Mouse (Mus musculus): ENCODE measurements around the gene Cacna1g. TPM values are rescaled to one million over a fixed set of nuclear protein-coding genes. Genes with fewer than 3 reads are reported as not detected.

Gene Cacna1g
- polyA plus RNA-seq, 1 experiment from 2014 or later, result 6.6 TPM

DNA sequence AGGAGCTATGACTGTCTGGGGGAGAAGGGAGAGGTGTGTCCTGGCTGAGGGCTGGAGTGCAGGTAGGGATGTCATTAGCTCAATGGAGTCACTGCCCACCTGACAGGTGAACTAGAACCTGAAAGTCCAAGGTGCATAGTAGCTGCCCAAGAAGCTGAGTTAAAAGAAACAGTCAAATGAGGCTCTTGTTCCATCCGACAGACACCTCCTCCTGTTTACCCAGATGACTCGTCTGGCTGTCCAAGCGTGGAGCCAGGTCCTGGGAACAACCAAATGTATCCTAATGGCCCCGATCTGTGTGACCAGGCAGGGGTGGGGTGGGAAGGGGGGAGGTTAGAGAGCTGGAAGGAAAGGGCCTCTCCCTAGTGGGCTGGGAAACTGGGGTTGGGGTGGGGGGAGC is 28.7 kb downstream of the Cacna1g start:
- 34% methylated on average over 4 of the region's 4 CpGs for WGBS
- Histone ChIP-seq H3K9me3 (ENCODE audit: control insufficient read depth, low read length) (no peaks in the 10 kb centered on the region), H3K4me1 (replicated peaks; ENCODE audit: control insufficient read depth, insufficient read depth, low read length) (peaks cover 8% of the 10 kb centered on the region), H3K27me3 (ENCODE audit: control insufficient read depth, insufficient read depth, low read depth, low read length) (no peaks in the 10 kb centered on the region), H3K4me3 (ENCODE audit: low read length) (no peak overlapping the region), H3K9ac (ENCODE audit: low read length) (no peak overlapping the region), H3K27ac (ENCODE audit: low read length) (no peak overlapping the region), H3K4me2 (ENCODE audit: low read depth, low read length) (no peak overlapping the region), H3K36me3 (ENCODE audit: control insufficient read depth, insufficient read depth, low read length) (no peaks in the 10 kb centered on the region)
- ATAC-seq (ENCODE audit: low read depth), result no peak

GRCm38 (mm10) chr11:94444829-94445228 is 29.2 kb downstream of the Cacna1g start:
- H3K9ac ChIP-seq (ENCODE audit: low read length), result no peak overlapping the region
- no peak for ATAC-seq (ENCODE audit: low read depth)
- no peaks in the 10 kb centered on the region for H3K36me3 ChIP-seq (ENCODE audit: control insufficient read depth, insufficient read depth, low read length)
- no peaks in the 10 kb centered on the region for H3K9me3 ChIP-seq (ENCODE audit: control insufficient read depth, low read length)
- peaks cover 4% of the 10 kb centered on the region for H3K4me1 ChIP-seq (replicated peaks; ENCODE audit: control insufficient read depth, insufficient read depth, low read length)
- no peak overlapping the region for H3K4me3 ChIP-seq (ENCODE audit: low read length)
- no peak overlapping the region for H3K27ac ChIP-seq (ENCODE audit: low read length)
- H3K27me3 ChIP-seq (ENCODE audit: control insufficient read depth, insufficient read depth, low read depth, low read length), result no peaks in the 10 kb centered on the region
- no peak overlapping the region for H3K4me2 ChIP-seq (ENCODE audit: low read depth, low read length)
- 63% methylated on average over 5 of the region's 5 CpGs for WGBS

GRCm38 (mm10) chr11:94441752-94442151 is 32.2 kb downstream of the Cacna1g start:
- WGBS, result 67% methylated on average over 9 of the region's 9 CpGs
- H3K27me3 ChIP-seq (ENCODE audit: control insufficient read depth, insufficient read depth, low read depth, low read length), result no peaks in the 10 kb centered on the region
- H3K9me3 ChIP-seq (ENCODE audit: control insufficient read depth, low read length), result no peaks in the 10 kb centered on the region
- no peak overlapping the region for H3K4me2 ChIP-seq (ENCODE audit: low read depth, low read length)
- H3K4me3 ChIP-seq (ENCODE audit: low read length), result no peak overlapping the region
- no peak for ATAC-seq (ENCODE audit: low read depth)
- no peak overlapping the region for H3K9ac ChIP-seq (ENCODE audit: low read length)
- H3K27ac ChIP-seq (ENCODE audit: low read length), result no peak overlapping the region
- no peaks in the 10 kb centered on the region for H3K4me1 ChIP-seq (replicated peaks; ENCODE audit: control insufficient read depth, insufficient read depth, low read length)
- no peaks in the 10 kb centered on the region for H3K36me3 ChIP-seq (ENCODE audit: control insufficient read depth, insufficient read depth, low read length)

GRCm38 (mm10) chr11:94441122-94441521 is 32.9 kb downstream of the Cacna1g start:
- Histone ChIP-seq H3K27ac (ENCODE audit: low read length) (no peak overlapping the region), H3K4me1 (replicated peaks; ENCODE audit: control insufficient read depth, insufficient read depth, low read length) (no peaks in the 10 kb centered on the region), H3K27me3 (ENCODE audit: control insufficient read depth, insufficient read depth, low read depth, low read length) (no peaks in the 10 kb centered on the region), H3K9me3 (ENCODE audit: control insufficient read depth, low read length) (no peaks in the 10 kb centered on the region), H3K9ac (ENCODE audit: low read length) (no peak overlapping the region), H3K4me3 (ENCODE audit: low read length) (no peak overlapping the region), H3K4me2 (ENCODE audit: low read depth, low read length) (no peak overlapping the region), H3K36me3 (ENCODE audit: control insufficient read depth, insufficient read depth, low read length) (no peaks in the 10 kb centered on the region)
- WGBS, result 31% methylated on average over 7 of the region's 7 CpGs
- ATAC-seq (ENCODE audit: low read depth), result 0 out of 2 replicates have a peak, but pooled peaks have one; percentile 10

DNA sequence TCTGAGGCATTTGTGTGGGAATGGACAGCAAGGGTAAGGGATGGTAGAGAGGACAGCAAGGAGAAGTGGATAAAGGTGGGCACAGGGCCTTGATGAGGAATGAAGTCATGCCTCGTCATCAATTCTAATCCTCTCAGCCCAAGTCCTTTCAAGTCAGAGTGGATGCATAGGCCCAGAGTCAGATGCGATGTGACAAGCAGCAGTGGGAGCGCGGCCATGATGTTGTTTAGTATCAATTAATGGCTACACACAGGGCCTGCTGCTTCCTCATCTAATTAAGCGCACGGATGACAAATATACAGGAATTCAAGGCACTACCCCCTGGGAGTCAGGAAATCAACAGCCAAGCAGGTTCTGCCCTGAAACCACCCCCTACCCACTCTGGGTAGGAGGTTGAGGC is 33.6 kb downstream of the Cacna1g start:
- Histone ChIP-seq H3K4me1 (replicated peaks; ENCODE audit: control insufficient read depth, insufficient read depth, low read length) (no peaks in the 10 kb centered on the region), H3K9ac (ENCODE audit: low read length) (no peak overlapping the region), H3K4me2 (ENCODE audit: low read depth, low read length) (no peak overlapping the region), H3K9me3 (ENCODE audit: control insufficient read depth, low read length) (no peaks in the 10 kb centered on the region), H3K4me3 (ENCODE audit: low read length) (no peak overlapping the region), H3K36me3 (ENCODE audit: control insufficient read depth, insufficient read depth, low read length) (no peaks in the 10 kb centered on the region), H3K27ac (ENCODE audit: low read length) (no peak overlapping the region), H3K27me3 (ENCODE audit: control insufficient read depth, insufficient read depth, low read depth, low read length) (no peaks in the 10 kb centered on the region)
- no peak for ATAC-seq (ENCODE audit: low read depth)
- WGBS, result 88% methylated on average over 6 of the region's 6 CpGs

DNA sequence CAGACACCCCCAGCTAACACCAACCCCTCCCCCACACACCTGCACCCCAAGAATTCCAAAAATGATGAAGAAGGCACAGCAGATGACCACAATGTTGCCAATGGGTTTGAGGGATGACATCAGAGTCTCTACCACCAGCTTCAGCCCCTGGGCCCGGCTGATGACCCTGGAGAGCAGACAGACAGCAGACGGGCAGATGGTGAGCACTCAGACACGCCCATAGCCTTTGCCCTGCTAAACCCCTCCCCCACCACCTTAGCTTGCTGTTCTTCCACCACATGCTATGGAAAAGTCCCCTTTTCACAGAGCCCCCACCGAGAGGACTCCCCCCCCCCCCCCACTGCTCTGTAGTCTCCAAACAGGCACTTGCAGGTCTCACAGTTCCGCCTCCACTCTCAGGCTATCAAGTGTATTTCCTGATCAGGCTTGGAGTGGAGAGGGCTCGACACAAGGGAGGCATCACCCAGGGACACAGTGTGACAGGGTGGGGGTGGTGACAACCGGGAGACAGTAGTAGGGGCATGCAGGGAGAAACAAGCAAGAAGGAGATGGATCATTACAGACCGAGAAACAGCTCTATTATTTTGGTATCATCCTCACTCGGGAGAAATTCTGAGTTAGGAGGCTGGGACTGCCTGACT is 44.9 kb downstream of the Cacna1g start:
- H3K4me1 ChIP-seq (replicated peaks; ENCODE audit: control insufficient read depth, insufficient read depth, low read length), result peaks cover 27% of the 10 kb centered on the region

DNA sequence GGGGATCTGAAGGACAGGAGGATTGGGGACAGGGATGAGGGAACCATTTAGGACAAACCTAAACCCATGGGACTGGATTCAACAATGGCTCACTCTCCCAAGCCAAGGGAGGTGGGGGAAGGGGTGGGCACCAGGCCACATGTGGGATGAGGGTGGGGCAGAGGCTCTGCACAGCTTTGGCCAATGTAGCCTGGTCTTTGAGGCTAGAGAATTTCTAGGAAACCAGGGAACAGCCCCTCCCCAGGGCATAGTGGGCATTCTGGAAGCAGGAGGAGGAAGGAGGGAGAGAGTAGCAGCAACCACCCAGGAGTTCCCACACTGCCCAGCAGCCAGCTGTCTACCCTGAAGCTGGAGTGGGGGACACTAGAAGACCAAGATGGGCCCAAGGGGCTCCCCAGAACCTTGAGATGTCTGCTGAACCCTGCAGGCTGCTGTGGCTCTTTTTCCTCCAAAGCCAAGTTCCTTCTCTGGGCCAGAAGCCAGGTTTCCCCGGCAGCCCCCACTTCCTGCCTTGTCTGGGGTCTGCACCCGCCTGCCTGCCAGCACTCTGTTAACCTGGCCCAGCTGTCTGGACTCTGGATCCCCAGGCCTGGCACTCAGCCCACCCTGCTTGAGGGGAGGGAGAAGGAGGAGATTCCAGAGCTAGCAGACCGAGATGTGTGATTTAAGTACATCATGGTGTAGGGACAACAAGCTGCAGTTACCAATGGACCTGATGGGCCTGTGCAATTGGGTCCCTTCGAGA is 45.7 kb downstream of the Cacna1g start:
- H3K4me3 ChIP-seq (ENCODE audit: low read length), result no peak overlapping the region
- peaks cover 27% of the 10 kb centered on the region for H3K4me1 ChIP-seq (replicated peaks; ENCODE audit: control insufficient read depth, insufficient read depth, low read length)
- no peaks in the 10 kb centered on the region for H3K36me3 ChIP-seq (ENCODE audit: control insufficient read depth, insufficient read depth, low read length)
- peak overlapping the region; percentile 21; the same call in 1 of the 2 replicates for H3K4me2 ChIP-seq (ENCODE audit: low read depth, low read length)
- no peaks in the 10 kb centered on the region for H3K9me3 ChIP-seq (ENCODE audit: control insufficient read depth, low read length)
- peaks cover 5% of the 10 kb centered on the region; the same call in 1 of the 2 replicates for H3K27me3 ChIP-seq (ENCODE audit: control insufficient read depth, insufficient read depth, low read depth, low read length)
- peak; percentile 95 for ATAC-seq (ENCODE audit: low read depth)
- 4% methylated on average over 4 of the region's 4 CpGs for WGBS
- H3K9ac ChIP-seq (ENCODE audit: low read length), result peak overlapping the region; percentile 32
- H3K27ac ChIP-seq (ENCODE audit: low read length), result peak overlapping the region; percentile 89

More for the DNA sequence above, 44.9 kb downstream of the Cacna1g start:
- Histone ChIP-seq H3K4me2 (ENCODE audit: low read depth, low read length) (no peak overlapping the region), H3K4me3 (ENCODE audit: low read length) (no peak overlapping the region), H3K9me3 (ENCODE audit: control insufficient read depth, low read length) (no peaks in the 10 kb centered on the region), H3K36me3 (ENCODE audit: control insufficient read depth, insufficient read depth, low read length) (no peaks in the 10 kb centered on the region), H3K27ac (ENCODE audit: low read length) (peak overlapping the region; percentile 89), H3K9ac (ENCODE audit: low read length) (peak overlapping the region; percentile 4; the same call in 1 of the 2 replicates), H3K27me3 (ENCODE audit: control insufficient read depth, insufficient read depth, low read depth, low read length) (peaks cover 5% of the 10 kb centered on the region; the same call in 1 of the 2 replicates)
- ATAC-seq (ENCODE audit: low read depth), result peak; percentile 14; the same call in 1 of the 2 replicates
- WGBS, result 20% methylated on average over 9 of the region's 9 CpGs

- H3K4me2 ChIP-seq (ENCODE audit: low read depth, low read length), result no peak overlapping the region
- H3K9me3 ChIP-seq (ENCODE audit: control insufficient read depth, low read length), result no peaks in the 10 kb centered on the region
- H3K4me3 ChIP-seq (ENCODE audit: low read length), result no peak overlapping the region
- ATAC-seq (ENCODE audit: low read depth), result no peak
- peaks cover 27% of the 10 kb centered on the region for H3K4me1 ChIP-seq (replicated peaks; ENCODE audit: control insufficient read depth, insufficient read depth, low read length)
- no peaks in the 10 kb centered on the region for H3K27me3 ChIP-seq (ENCODE audit: control insufficient read depth, insufficient read depth, low read depth, low read length)
- no peak overlapping the region for H3K9ac ChIP-seq (ENCODE audit: low read length)
- WGBS, result 60% methylated on average over 14 of the region's 14 CpGs
- H3K36me3 ChIP-seq (ENCODE audit: control insufficient read depth, insufficient read depth, low read length), result no peaks in the 10 kb centered on the region
- H3K27ac ChIP-seq (ENCODE audit: low read length), result no peak overlapping the region
Observed at GRCm38 (mm10) chr11:94425656-94426055, 48.3 kb downstream of the Cacna1g start.

GRCm38 (mm10) chr11:94425215-94425614 is 48.8 kb downstream of the Cacna1g start:
- no peak overlapping the region for H3K27ac ChIP-seq (ENCODE audit: low read length)
- H3K36me3 ChIP-seq (ENCODE audit: control insufficient read depth, insufficient read depth, low read length), result no peaks in the 10 kb centered on the region
- ATAC-seq (ENCODE audit: low read depth), result no peak
- peaks cover 27% of the 10 kb centered on the region for H3K4me1 ChIP-seq (replicated peaks; ENCODE audit: control insufficient read depth, insufficient read depth, low read length)
- WGBS, result 47% methylated on average over 5 of the region's 5 CpGs
- no peaks in the 10 kb centered on the region for H3K9me3 ChIP-seq (ENCODE audit: control insufficient read depth, low read length)
- H3K9ac ChIP-seq (ENCODE audit: low read length), result no peak overlapping the region
- H3K27me3 ChIP-seq (ENCODE audit: control insufficient read depth, insufficient read depth, low read depth, low read length), result no peaks in the 10 kb centered on the region
- H3K4me3 ChIP-seq (ENCODE audit: low read length), result no peak overlapping the region
- no peak overlapping the region for H3K4me2 ChIP-seq (ENCODE audit: low read depth, low read length)
